Mouse (Mus musculus): ENCODE data around the gene Ptk7.

DNA sequence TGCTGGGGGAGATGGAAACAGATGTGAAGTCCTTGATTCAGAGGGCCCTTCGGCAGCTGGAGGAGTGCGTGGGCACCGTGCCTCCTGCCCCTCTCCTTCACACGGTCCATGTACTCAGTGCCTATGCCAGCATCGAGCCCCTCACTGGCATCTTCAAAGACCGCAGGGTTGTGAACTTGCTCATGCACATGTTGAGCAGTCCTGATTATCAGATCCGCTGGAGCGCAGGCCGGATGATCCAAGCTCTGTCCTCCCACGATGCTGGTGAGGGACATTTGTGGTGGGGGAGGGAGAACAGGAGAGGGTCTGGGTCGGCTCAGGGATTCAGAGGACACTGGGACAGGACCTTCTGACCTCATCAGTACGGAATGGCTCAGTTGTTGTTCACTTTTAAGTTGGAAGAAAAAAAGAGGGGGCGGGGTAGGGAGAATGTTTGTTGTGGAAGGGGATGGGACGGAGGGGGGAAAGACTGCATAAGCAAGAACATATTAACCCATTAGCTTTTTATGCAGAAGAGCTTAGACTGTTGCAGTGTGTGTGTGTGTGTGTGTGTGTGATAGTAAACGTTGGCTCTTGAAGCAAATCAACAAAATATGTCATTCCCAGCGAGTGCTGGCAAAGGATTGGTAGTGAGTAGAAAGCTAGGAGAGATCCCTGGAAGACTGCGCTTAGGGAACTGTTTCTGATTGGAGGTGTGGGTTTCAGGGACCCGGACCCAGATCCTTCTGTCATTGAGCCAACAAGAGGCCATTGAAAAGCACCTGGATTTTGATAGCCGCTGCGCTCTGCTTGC, 22.6 kb upstream of the Ptk7 start:
- TF ChIP-seq CTCF (IDR thresholded peaks at IDR 0.05; ENCODE audit: borderline replicate concordance, extremely low read depth, insufficient read depth, insufficient read length) (no peak), POLR2A (IDR thresholded peaks at IDR 0.05; ENCODE audit: borderline replicate concordance, extremely low read depth, insufficient read depth, insufficient read length, poor library complexity, severe bottlenecking) (no peak)
